Mouse (Mus musculus) heart, embryonic 10.5 days (tissue): ENCODE results near the gene Pum3. TPM values are rescaled to one million over a fixed set of nuclear protein-coding genes. Genes with fewer than 3 reads are reported as not detected.

Experiments used
- DNase-seq: peaks from one replicate; pipeline ENCODE4 v3.0.0-alpha.2; 2017; ENCODE audit warnings: low spot score
- H3K27ac ChIP-seq: fragments of 300-500 bp; sonication (generic); 2 replicates; pipeline ENCODE4 v1.5.1; 2016; ENCODE audit warnings: mild to moderate bottlenecking
- H3K27me3 ChIP-seq: fragments of 300-500 bp; sonication (generic); 2 replicates; pipeline ENCODE4 v1.6.1; 2016; ENCODE audit warnings: mild to moderate bottlenecking; ENCODE audit not compliant: poor library complexity, insufficient read depth, severe bottlenecking
- H3K36me3 ChIP-seq: fragments of 300-500 bp; sonication (generic); 2 replicates; pipeline ENCODE4 v1.6.1; 2016; ENCODE audit warnings: mild to moderate bottlenecking, moderate library complexity
- H3K4me1 ChIP-seq: fragments of 300-500 bp; sonication (generic); 2 replicates; pipeline ENCODE4 v1.6.1; 2016; ENCODE audit warnings: mild to moderate bottlenecking
- H3K4me3 ChIP-seq: fragments of 300-500 bp; sonication (generic); 2 replicates; pipeline ENCODE4 v1.5.1; 2016; ENCODE audit warnings: mild to moderate bottlenecking, moderate library complexity
- H3K9me3 ChIP-seq: fragments of 300-500 bp; sonication (generic); 2 replicates; pipeline ENCODE4 v1.6.1; 2016; ENCODE audit warnings: mild to moderate bottlenecking, moderate library complexity
- WGBS: fragments of 180-500 bp; shearing (Covaris S2); methylation state at CpG from one replicate; pipeline ENCODE4 v1.1.7; 2016; 5-methylcytosine and 5-hydroxymethylcytosine counted together
- polyA plus RNA-seq: library from polyadenylated mRNA; unstranded; fragments of >200 nt; fragmentation: Nextera tagmentation; extraction: Ambion mirVana; gene quantifications from 2 replicates; pipeline ENCODE4 v1.2.1, GENCODE M21; 2016

Gene Pum3
- polyA plus RNA-seq, 1 experiment from 2014 or later = 82.3 TPM

DNA sequence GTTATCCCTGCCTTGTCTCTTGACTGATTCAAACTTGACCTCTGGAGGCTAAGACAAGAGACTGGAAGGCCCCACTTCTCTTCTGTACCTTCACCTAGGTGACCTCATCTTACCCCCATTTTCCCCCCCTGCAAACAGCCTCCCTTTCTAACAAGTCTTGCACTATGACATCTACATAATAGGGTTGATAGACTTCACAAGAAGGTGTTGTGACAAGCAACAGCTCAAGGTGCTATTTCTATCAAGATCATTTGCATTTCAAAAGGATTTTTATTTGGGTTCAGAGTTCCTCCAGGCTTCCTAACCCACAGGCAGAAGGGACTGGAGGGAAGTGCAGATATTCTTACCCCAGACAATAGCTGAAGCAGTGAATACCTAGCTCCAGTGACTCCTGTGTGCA, 44.3 kb downstream of the Pum3 start:
- Histone ChIP-seq H3K4me1 (no peaks in the 10 kb centered on the region), H3K9me3 (no peaks in the 10 kb centered on the region), H3K4me3 (no peak overlapping the region), H3K36me3 (peaks cover 57% of the 10 kb centered on the region), H3K27ac (no peak overlapping the region), H3K27me3 (no peaks in the 10 kb centered on the region)
- no peak for DNase-seq

DNA sequence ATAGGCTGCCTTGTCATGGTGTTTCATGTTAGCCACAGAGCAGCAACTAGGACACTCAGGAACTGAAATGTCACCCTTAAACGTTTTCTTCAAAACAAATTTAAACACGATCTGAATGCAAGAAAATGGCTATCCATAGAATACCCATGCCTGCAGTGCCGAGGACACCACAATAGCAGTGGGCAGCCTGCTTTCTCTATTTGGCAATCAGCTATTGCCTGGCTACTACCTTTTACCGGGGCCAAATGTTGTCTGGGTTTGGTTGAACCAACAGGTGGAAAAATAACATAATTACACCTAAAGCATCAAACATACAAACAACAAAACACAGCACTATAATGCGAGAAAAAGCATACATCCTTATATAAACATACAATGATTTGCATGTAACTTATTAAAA, 46.4 kb downstream of the Pum3 start:
- no peaks in the 10 kb centered on the region for H3K27me3 ChIP-seq
- H3K4me1 ChIP-seq = no peaks in the 10 kb centered on the region
- DNase-seq = no peak
- 89% methylated on average over 5 of the region's 5 CpGs for WGBS
- no peak overlapping the region for H3K27ac ChIP-seq
- H3K4me3 ChIP-seq = no peak overlapping the region
- no peaks in the 10 kb centered on the region for H3K9me3 ChIP-seq
- peaks cover 39% of the 10 kb centered on the region for H3K36me3 ChIP-seq

DNA sequence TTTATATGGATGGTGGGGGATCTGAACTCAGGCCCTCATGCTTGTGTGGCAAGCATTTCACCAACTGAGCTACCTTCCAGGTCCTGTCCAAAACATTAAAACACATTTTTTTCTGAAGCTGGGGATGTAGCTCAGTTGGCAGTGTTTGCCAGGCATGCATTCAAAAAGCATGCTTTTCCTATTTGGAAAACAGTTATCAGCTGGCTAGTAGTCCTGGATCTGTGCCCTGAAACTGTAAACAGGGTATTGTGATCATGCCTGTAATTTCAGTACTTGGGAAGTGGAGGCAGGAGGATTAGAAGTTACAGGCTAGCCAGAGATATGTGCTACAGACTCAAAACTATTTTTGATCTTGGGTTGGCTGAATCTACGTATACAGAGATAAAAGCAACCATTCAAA, 47.5 kb downstream of the Pum3 start:
- Histone ChIP-seq H3K9me3 (no peaks in the 10 kb centered on the region), H3K36me3 (peaks cover 28% of the 10 kb centered on the region), H3K27me3 (no peaks in the 10 kb centered on the region), H3K4me1 (no peaks in the 10 kb centered on the region), H3K4me3 (no peak overlapping the region), H3K27ac (no peak overlapping the region)
- no peak for DNase-seq
- WGBS = 84% methylated on average over 1 of the region's 1 CpGs

DNA sequence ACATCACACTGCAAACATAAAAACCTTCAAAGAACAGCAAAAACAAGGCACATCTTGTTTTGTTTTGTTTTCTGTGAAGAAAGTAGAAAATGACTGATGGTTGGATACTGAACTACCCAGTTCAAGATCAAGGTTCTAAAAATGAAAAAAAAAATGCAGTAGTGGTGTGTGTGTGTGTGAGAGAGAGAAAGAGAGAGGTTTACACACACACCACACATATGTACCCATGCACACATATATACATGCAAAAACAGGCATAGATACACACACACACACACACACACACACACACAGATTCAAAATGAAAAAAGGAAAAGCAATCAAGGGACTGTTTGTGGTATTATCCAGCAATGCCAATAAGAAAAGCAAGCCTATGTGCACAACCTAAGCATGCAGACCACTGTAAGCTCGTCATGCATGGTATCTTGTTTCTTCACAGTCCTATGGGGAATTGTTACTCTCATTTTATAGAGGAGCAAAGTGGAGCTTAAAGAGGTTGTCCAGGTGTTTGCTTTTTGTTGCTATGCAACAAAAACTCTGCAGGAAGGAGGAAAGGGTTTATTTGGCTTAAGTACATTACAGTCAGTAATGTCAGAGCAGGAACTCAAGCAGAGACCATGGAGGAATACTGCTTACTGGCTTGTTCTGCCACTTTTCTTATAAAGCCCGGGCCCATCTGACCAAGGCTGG, 49.8 kb downstream of the Pum3 start:
- H3K27ac ChIP-seq = no peak overlapping the region

DNA sequence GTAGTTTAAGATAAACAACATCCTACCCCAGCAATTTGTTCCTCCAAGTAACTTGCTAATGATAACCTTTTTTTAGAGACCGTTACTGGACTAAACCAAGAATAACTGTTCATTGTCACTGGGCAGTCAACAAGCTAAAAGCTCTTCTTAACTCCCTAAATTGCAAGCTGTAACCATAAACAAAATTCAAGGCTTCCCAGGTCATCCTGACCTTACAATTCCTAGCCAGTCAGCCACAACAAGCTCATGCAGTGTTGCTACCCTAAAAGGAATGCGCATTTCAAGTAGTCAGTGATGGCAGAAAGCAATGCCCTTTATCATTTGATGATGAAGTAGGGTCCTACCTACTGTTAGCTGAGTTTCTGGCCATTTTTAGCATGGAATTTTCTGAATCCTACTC, 58.8 kb downstream of the Pum3 start:
- 74% methylated on average over 2 of the region's 2 CpGs for WGBS
- DNase-seq = no peak

More for the DNA sequence above, 49.8 kb downstream of the Pum3 start:
- Histone ChIP-seq H3K9me3 (no peaks in the 10 kb centered on the region), H3K4me1 (no peaks in the 10 kb centered on the region), H3K4me3 (no peak overlapping the region), H3K27me3 (no peaks in the 10 kb centered on the region), H3K36me3 (peaks cover 9% of the 10 kb centered on the region; the same call in 1 of the 2 replicates)
- WGBS = 81% methylated on average over 2 of the region's 2 CpGs
- no peak for DNase-seq

DNA sequence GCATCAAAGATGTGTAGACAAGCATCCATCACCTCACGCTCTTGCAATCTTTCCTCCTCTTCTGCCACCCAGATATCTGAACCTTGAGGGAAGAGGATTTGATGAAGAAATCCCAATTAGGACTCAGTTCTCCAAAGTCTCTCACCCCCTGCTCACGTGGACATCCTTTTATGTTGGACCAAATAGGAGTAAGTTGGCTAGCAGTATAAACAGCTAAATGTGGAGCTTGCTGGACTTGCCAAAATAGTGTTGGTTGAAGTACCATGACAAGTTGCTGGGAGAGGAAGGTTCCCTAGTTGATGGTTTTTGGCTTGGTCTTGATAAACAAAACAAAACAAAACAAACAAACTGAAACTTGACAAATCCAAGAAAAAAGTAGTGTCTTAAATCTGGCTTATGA, 59.5 kb downstream of the Pum3 start:
- WGBS = 80% methylated on average over 2 of the region's 2 CpGs
- H3K27ac ChIP-seq = no peak overlapping the region
- no peak for DNase-seq
- H3K4me3 ChIP-seq = no peak overlapping the region
- H3K4me1 ChIP-seq = peaks cover 2% of the 10 kb centered on the region; the same call in 1 of the 2 replicates
- H3K9me3 ChIP-seq = no peaks in the 10 kb centered on the region
- H3K27me3 ChIP-seq = no peaks in the 10 kb centered on the region
- no peaks in the 10 kb centered on the region for H3K36me3 ChIP-seq

More for the DNA sequence above, 58.8 kb downstream of the Pum3 start:
- Histone ChIP-seq H3K27me3 (no peaks in the 10 kb centered on the region), H3K36me3 (no peaks in the 10 kb centered on the region), H3K27ac (no peak overlapping the region), H3K4me3 (no peak overlapping the region), H3K4me1 (peaks cover 2% of the 10 kb centered on the region; the same call in 1 of the 2 replicates), H3K9me3 (no peaks in the 10 kb centered on the region)

DNA sequence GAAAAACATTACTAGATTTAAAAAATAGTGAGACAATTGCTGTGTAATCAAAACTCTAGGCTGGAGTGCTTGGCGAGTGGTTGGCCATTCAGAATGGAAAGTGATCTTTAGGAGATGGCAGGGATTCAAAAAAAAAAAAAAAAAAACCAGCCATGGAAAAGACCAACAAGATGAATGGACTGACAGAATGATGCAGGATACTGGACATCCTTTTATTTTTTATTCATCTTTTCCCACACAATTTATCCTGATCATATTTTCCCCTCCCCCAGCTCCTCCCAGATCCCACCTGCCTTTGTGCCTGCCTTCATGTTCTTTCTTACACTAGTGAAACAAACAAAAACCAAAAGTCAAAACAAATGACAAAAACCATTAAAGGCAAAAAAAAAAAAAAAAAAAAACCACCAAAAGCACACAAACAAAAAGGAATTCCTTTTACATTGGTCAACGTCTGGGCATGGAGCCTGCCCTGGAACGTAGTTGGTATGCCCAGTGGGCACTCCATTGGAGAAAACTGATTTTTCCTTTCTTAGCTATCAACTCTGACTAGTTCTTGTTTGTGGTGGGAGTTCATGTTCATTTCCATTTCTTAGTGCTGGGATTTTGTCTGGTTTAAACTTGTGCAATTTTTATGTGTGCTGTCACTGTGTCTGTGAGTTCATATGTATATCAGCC, 60.0 kb downstream of the Pum3 start:
- WGBS = 82% methylated on average over 3 of the region's 3 CpGs
- Histone ChIP-seq H3K4me1 (peaks cover 5% of the 10 kb centered on the region; the same call in 1 of the 2 replicates), H3K27ac (no peak overlapping the region), H3K4me3 (no peak overlapping the region), H3K36me3 (no peaks in the 10 kb centered on the region), H3K27me3 (no peaks in the 10 kb centered on the region), H3K9me3 (no peaks in the 10 kb centered on the region)
- DNase-seq = no peak

DNA sequence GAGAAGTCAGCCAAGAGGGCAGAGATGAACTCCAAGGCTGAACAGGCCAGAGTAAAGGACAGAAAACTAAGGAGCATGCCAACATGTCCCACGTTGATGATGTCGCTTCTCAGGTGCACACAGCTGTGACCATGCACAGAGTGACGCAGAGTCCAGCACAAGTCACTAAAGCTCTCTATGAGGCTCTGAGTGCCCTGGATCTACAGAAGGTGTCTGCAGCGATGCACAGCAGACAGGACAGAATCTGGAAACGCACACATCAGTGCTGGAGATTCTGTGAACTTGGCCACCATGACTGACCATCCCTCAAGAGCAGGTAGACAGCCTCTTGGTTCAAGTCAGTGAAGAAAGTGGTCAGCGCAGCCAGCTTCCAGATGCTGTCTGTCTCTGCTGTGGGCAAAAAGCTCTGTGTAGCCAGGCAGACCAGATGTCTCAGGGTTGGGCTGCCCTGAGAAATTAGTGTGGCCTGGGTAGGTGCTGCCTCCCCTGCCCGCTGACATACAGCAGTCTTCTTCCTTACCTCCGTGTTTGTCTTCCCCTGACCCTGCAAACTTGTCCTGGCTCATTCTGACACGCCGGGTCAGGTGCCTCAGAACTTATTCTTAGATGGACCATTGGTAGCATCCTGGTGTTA, 63.4 kb downstream of the Pum3 start:
- peaks cover 12% of the 10 kb centered on the region for H3K4me1 ChIP-seq
- H3K4me3 ChIP-seq = no peak overlapping the region
- H3K36me3 ChIP-seq = no peaks in the 10 kb centered on the region
- no peaks in the 10 kb centered on the region for H3K9me3 ChIP-seq
- DNase-seq = no peak
- 81% methylated on average over 10 of the region's 10 CpGs for WGBS
- no peaks in the 10 kb centered on the region for H3K27me3 ChIP-seq
- no peak overlapping the region for H3K27ac ChIP-seq

DNA sequence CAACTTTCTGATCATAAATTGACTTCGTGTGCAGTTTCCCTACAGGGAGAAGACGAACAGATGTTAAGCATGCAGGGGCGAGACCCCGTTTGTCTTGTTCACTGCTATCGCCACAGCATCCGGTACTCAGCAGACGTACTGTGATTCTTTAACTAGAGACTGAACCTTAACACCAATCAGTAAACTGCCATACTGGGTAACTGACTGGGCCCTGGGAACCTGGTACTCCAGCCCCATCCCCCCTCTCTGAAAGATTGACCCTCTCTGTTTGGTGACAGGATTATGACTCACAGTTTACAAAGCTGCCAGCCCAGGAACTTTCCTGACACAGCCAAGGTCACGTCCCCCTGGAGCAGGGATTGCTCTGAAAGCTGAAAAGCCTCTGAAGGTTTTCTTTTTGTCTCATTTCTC, 65.1 kb downstream of the Pum3 start:
- peaks cover 10% of the 10 kb centered on the region for H3K4me1 ChIP-seq
- H3K36me3 ChIP-seq = no peaks in the 10 kb centered on the region
- peak; percentile 78 for DNase-seq
- H3K27ac ChIP-seq = peak overlapping the region; percentile 54
- WGBS = 18% methylated on average over 8 of the region's 8 CpGs
- H3K9me3 ChIP-seq = no peaks in the 10 kb centered on the region
- peak overlapping the region; percentile 36; the same call in 1 of the 2 replicates for H3K4me3 ChIP-seq
- H3K27me3 ChIP-seq = no peaks in the 10 kb centered on the region

DNA sequence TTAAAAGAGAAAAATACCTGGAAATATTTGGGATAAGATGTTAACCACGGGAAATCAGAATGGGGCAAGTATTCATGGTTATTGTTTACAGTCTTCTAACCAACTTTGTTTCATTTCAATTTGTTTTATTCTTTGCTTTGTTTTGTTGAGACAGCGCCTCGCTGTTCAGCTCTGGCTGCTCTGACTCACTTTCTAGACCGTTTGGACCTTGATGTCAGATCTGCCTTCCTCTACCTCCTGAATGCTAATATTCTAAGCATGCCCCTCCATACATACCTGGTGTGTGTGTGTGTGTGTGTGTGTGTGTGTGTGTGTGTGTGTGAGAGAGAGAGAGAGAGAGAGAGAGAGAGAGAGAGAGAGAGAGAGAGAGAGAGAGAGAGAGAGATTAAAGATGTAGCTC, 65.7 kb downstream of the Pum3 start:
- Histone ChIP-seq H3K4me3 (peak overlapping the region; percentile 36; the same call in 1 of the 2 replicates), H3K27me3 (no peaks in the 10 kb centered on the region), H3K27ac (peak overlapping the region; percentile 54; the same call in 1 of the 2 replicates), H3K9me3 (no peaks in the 10 kb centered on the region), H3K36me3 (no peaks in the 10 kb centered on the region), H3K4me1 (peaks cover 10% of the 10 kb centered on the region)
- 73% methylated on average over 4 of the region's 4 CpGs for WGBS
- no peak for DNase-seq

DNA sequence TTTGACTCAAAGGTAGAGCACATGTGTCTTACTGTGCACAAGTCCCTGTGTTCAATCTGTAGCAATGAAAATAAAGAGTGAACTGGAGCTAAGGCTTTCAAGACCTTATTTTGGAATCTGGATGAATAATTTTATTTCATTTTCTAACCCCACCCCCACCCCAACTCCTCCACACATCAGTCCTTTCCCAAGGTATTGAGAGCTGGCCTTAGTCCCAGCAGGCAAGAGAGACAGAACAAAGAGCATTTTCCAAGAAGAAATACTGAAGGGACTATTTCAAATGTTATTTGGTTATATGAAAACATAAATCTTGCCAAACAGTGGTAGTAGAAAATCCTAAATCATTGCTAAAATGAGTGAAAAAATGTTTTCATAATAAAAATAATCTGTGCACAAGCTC, 69.2 kb downstream of the Pum3 start:
- Histone ChIP-seq H3K36me3 (no peaks in the 10 kb centered on the region), H3K9me3 (no peaks in the 10 kb centered on the region), H3K27ac (no peak overlapping the region), H3K4me1 (peaks cover 10% of the 10 kb centered on the region), H3K27me3 (no peaks in the 10 kb centered on the region), H3K4me3 (no peak overlapping the region)
- DNase-seq = no peak

DNA sequence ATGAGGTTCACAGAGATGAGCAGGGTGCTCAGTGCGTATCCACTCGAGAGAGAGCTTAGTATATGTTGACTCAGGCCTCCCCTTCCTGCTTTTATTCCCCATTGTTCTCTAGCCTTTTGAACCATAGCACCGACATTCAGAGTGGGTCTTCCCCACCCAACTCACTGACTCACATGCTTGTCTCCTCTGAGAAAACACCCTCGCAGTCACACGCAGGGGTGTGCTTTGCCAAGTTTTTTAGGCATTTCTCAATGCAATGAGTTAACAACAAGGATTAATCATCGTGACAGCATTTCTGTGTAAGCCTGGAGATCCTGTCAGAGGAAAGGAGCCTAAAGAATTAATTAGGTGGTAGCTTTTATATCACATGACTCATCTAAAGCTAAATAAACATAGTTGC, 77.9 kb downstream of the Pum3 start:
- Histone ChIP-seq H3K9me3 (no peaks in the 10 kb centered on the region), H3K27ac (no peak overlapping the region), H3K27me3 (no peaks in the 10 kb centered on the region), H3K4me1 (peaks cover 12% of the 10 kb centered on the region; the same call in 1 of the 2 replicates), H3K4me3 (no peak overlapping the region), H3K36me3 (no peaks in the 10 kb centered on the region)
- 66% methylated on average over 6 of the region's 6 CpGs for WGBS
- DNase-seq = no peak

DNA sequence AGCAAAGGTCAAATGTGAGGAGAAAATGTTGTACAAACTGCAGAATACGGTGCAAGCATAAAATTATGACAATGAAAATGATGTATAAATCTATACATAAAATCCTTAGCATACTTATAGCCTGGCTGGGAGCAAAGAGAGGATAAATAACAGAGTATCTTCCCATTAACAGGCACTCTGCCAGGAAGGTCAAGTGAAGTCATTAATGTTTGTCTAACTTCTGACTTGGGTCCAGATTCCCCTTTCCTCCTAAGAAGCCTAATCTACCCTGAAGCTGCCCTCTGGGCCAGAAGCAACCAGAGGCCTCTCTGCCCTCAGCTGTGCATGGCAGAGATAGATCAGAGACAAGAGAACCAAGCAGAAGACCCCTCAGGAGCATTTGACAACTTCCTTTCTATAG, 83.1 kb downstream of the Pum3 start:
- WGBS = 95% methylated on average over 1 of the region's 1 CpGs
- peaks cover 12% of the 10 kb centered on the region; the same call in 1 of the 2 replicates for H3K4me1 ChIP-seq
- H3K9me3 ChIP-seq = 0 out of 2 replicates have a peak, but pooled peaks cover 5% of the 10 kb centered on the region
- no peak overlapping the region for H3K27ac ChIP-seq
- no peak for DNase-seq
- H3K36me3 ChIP-seq = no peaks in the 10 kb centered on the region
- no peak overlapping the region for H3K4me3 ChIP-seq
- H3K27me3 ChIP-seq = no peaks in the 10 kb centered on the region
